Mouse (Mus musculus) brain, adult 2 months (tissue): ENCODE results near the gene Gm3147.
"Not testable (repeated sequence)": the region's sequence is repeated elsewhere in the genome, so short reads cannot be mapped to it uniquely, and the experiment has no call there.

ENCODE experiments used
- DNase-seq: peaks from one replicate; pipeline ENCODE4 v3.0.0; 2011; ENCODE audit warnings: low read depth, low spot score

The Gm3147 gene

DNA sequence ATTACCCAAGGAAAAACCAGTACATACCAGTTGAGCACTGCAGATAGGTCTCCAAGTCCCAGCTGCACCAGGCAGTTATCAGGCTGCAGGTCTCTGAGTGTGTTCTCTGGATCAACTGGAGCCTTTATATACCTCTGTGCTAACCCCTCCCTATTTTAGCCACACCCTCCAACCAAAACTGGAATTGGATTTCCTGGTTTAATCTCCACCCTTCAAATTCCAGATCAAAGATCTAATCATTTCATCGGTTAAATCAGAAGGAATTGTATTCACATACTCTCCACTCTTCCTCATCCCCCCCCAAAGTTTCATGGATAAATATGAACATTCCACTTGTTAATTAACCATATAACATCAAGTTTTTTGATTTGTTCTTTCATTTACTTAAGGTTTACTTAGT, at the start of gene Gm3147:
Gene Gm3147, minus strand, starts transcription at position 101 of the 400 bp plus-strand sequence.
- not testable (repeated sequence) for DNase-seq

DNA sequence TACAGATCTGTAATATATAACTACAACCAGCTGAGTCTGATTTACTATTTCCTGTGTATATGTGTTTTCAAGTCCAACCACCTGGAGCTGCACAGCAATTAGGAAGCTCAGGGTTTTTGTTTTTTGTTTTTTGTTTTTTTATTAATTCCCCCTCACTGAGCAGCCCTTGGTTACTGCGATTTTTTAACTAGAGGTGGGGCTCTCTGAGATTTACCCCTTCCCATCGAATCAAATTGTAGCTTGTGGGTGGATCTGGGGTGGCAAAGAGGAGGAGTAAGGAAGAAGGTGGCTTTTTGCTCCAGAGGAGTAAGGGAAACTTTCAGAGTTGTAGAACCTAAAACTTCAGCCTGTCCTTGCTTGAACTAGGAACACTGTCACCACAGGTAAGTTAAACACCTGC, 31.9 kb upstream of the Gm3147 start, which contains the start of gene Gm6205:
Gene Gm6205, plus strand, starts transcription at position 301 of the 400 bp plus-strand sequence.
- DNase-seq: not testable (repeated sequence)

DNA sequence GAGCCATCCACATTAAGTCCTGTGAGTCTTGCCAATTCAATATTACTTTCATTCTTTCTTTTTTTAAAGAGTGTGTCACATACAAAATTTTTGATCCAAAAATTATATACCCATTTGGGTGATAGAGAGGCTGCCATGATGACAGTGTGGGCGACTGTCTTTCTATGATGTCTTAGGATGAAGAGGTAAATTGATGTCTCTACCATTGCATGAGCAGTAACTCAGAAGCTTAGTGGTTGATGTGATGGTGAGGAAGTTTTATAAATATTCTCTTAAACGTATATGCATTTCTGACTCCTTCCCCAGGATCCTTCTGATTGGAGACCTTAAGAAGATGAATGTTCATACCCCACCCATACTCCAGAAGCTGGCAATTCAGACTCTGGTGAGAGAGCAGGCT, 7.5 kb upstream of the Gm3147 start, which contains the start of gene Gm6509:
Gene Gm6509, plus strand, starts transcription at position 301 of the 400 bp plus-strand sequence.
- DNase-seq: not testable (repeated sequence)
